Mouse (Mus musculus): ENCODE measurements around the gene Zic2. TPM values are rescaled to one million over a fixed set of nuclear protein-coding genes. Genes with fewer than 3 reads are reported as not detected.

The Zic2 gene
- total and polyA plus RNA-seq, 3 experiments = 0.13 TPM; not detected in 2

DNA sequence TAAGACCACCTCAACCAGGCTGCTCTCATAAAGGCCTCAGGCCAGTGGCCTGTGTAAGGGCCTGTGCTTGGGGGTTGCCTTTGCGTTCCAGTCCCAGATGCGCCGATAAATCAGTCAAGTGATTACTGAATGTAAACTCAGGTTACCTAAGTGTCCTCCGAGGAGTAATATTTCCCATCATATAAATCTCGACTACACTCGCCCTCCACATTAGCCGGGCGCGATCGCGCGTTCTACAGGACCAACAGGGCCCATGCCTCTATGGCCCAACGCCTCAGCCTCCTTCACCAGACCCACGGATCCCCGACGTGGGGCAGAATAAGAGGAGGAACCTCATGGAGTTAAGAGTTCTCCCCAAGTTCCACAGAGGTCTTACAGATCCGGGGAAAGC is 12.6 kb upstream of the Zic2 start:
- in situ Hi-C loops (cut with MboI; ENCODE audit: low pct_ligation_motif_present, low pct_unique_long_range_greater_than_20kb, low sequenced_read_pairs) (no loop called here), dilution Hi-C loops (cut with MboI; ENCODE audit: extremely low pct_ligation_motif_present, extremely low pct_unique_long_range_greater_than_20kb, low sequenced_read_pairs) (no loop called here)
- TF ChIP-seq JUN (IDR thresholded peaks at IDR 0.05; ENCODE audit: insufficient read depth, low read depth, low read length) (no peak), TBP (conservative IDR thresholded peaks at IDR 0.05; ENCODE audit: low read depth, low read length) (no peak), BHLHE40 (IDR thresholded peaks at IDR 0.05; ENCODE audit: low read depth, low read length) (no peak), CTCF (conservative IDR thresholded peaks at IDR 0.05 in 1 of 2, IDR thresholded peaks at IDR 0.05 in 1 of 2; ENCODE audit: low read depth in 2 of 2, low read length in 2 of 2) (no peak), MAX (IDR thresholded peaks at IDR 0.05; ENCODE audit: low read length) (no peak), MXI1 (IDR thresholded peaks at IDR 0.05; ENCODE audit: low read depth, low read length) (no peak), SIN3A (IDR thresholded peaks at IDR 0.05; ENCODE audit: low read length) (no peak), NRF1 (IDR thresholded peaks at IDR 0.05; ENCODE audit: low read depth, low read length) (no peak), SMC3 (IDR thresholded peaks at IDR 0.05; ENCODE audit: low read depth, low read length) (no peak), JUND (conservative IDR thresholded peaks at IDR 0.05; ENCODE audit: low read depth, low read length) (no peak), E2F4 (IDR thresholded peaks at IDR 0.05; ENCODE audit: insufficient replicate concordance, low read depth, low read length) (no peak), USF2 (conservative IDR thresholded peaks at IDR 0.05; ENCODE audit: low read depth, low read length) (no peak), KAT2A (IDR thresholded peaks at IDR 0.05; ENCODE audit: insufficient replicate concordance, low read length) (no peak)
- H3K9ac ChIP-seq (ENCODE audit: insufficient read depth, low read depth) = peak overlapping the region; percentile 23; the same call in 1 of the 2 replicates
- no peaks in the 10 kb centered on the region; the same call in 1 of the 2 replicates for H3K79me2 ChIP-seq (replicated peaks; ENCODE audit: control insufficient read depth, extremely low read depth, insufficient read depth, poor library complexity, severe bottlenecking)
- H3K4me3 ChIP-seq (replicated peaks in 1 of 3; ENCODE audit: low read depth in 2 of 3, low read length in 2 of 3, poor library complexity in 1 of 3) = peak overlapping the region; percentile 13 to 75 (median 62)
- no peak overlapping the region for H3K27ac ChIP-seq (ENCODE audit: insufficient read depth, low read depth)
- DNase-seq (ENCODE audit: extremely low read depth) = no peak
- H3K27me3 ChIP-seq (replicated peaks) = no peaks in the 10 kb centered on the region
- H3K4me2 ChIP-seq (ENCODE audit: insufficient read depth, low read depth, poor library complexity, severe bottlenecking) = peak overlapping the region; percentile 51
- H3K4me1 ChIP-seq (ENCODE audit: control insufficient read depth in 1 of 2, insufficient read depth in 2 of 2) = peaks cover 0 to 14% of the 10 kb centered on the region in 2 experiments; a peak in 1 of 4 replicates
- peaks cover 0 to 5% of the 10 kb centered on the region in 2 experiments for H3K36me3 ChIP-seq (replicated peaks in 1 of 2; ENCODE audit: control insufficient read depth in 1 of 2, insufficient read depth in 1 of 2, low read length in 1 of 2)
- H3K9me3 ChIP-seq (replicated peaks; ENCODE audit: low read length) = peaks cover 6% of the 10 kb centered on the region

GRCm38 (mm10) chr14:122463080-122463691 is 12.0 kb upstream of the Zic2 start:
- Histone ChIP-seq H3K79me2 (replicated peaks; ENCODE audit: control insufficient read depth, extremely low read depth, insufficient read depth, poor library complexity, severe bottlenecking) (no peaks in the 10 kb centered on the region; the same call in 1 of the 2 replicates), H3K27me3 (replicated peaks) (no peaks in the 10 kb centered on the region), H3K4me3 (replicated peaks in 1 of 3; ENCODE audit: low read depth in 2 of 3, low read length in 2 of 3, poor library complexity in 1 of 3) (peak overlapping the region; percentile 34 to 75 (median 62)), H3K4me2 (ENCODE audit: insufficient read depth, low read depth, poor library complexity, severe bottlenecking) (peak overlapping the region; percentile 51), H3K36me3 (replicated peaks in 1 of 2; ENCODE audit: control insufficient read depth in 1 of 2, insufficient read depth in 1 of 2, low read length in 1 of 2) (peaks cover 0 to 5% of the 10 kb centered on the region in 2 experiments), H3K9ac (ENCODE audit: insufficient read depth, low read depth) (peak overlapping the region; percentile 23; the same call in 1 of the 2 replicates), H3K27ac (ENCODE audit: insufficient read depth, low read depth) (peak overlapping the region; percentile 59), H3K4me1 (ENCODE audit: control insufficient read depth in 1 of 2, insufficient read depth in 2 of 2) (peaks cover 0 to 14% of the 10 kb centered on the region in 2 experiments; a peak in 1 of 4 replicates), H3K9me3 (replicated peaks; ENCODE audit: low read length) (peaks cover 6% of the 10 kb centered on the region)
- dilution Hi-C loops (cut with MboI; ENCODE audit: extremely low pct_ligation_motif_present, extremely low pct_unique_long_range_greater_than_20kb, low sequenced_read_pairs) = no loop called here
- in situ Hi-C loops (cut with MboI; ENCODE audit: low pct_ligation_motif_present, low pct_unique_long_range_greater_than_20kb, low sequenced_read_pairs) = no loop called here
- TF ChIP-seq NELFE (IDR thresholded peaks at IDR 0.05; ENCODE audit: low read depth, low read length) = no peak
- TF ChIP-seq UBTF (IDR thresholded peaks at IDR 0.05; ENCODE audit: low read depth, low read length) = 0 out of 2 replicates have a peak, but pooled peaks have one; percentile 32
- TF ChIP-seq MXI1 (IDR thresholded peaks at IDR 0.05; ENCODE audit: low read depth, low read length) = peak; percentile 15
- TF ChIP-seq BHLHE40 (IDR thresholded peaks at IDR 0.05; ENCODE audit: low read depth, low read length) = peak; percentile 63
- no peak for TF ChIP-seq JUN (IDR thresholded peaks at IDR 0.05; ENCODE audit: insufficient read depth, low read depth, low read length)
- no peak for TF ChIP-seq ZMIZ1 (IDR thresholded peaks at IDR 0.05; ENCODE audit: low read depth, low read length)
- no peak for TF ChIP-seq MAFK (IDR thresholded peaks at IDR 0.05; ENCODE audit: insufficient replicate concordance, low read length)
- no peak for DNase-seq (ENCODE audit: extremely low read depth)
